Mouse (Mus musculus): ENCODE measurements around the gene Bnc2. TPM values are rescaled to one million over a fixed set of nuclear protein-coding genes. Genes with fewer than 3 reads are reported as not detected.

Bnc2 gene
- 29.9 and 34.6 TPM in 2 replicates for polyA plus RNA-seq (2014; fragmentation: Nextera tagmentation; extraction: Ambion mirVana)

GRCm38 (mm10) chr4:84675171-84675973 is at the start of gene Bnc2:
Gene Bnc2 (minus strand): TSS chr4:84675275.
- peak within 1 kb of the TSS; percentile 55 for H3K4me3 ChIP-seq (replicated peaks; ENCODE audit: low read depth, low read length)

GRCm38 (mm10) chr4:84707961-84708360 is 32.9 kb upstream of the Bnc2 start:
- Histone ChIP-seq H3K27ac (replicated peaks; ENCODE audit: low read depth, low read length) (no peak overlapping the region), H3K27me3 (ENCODE audit: control insufficient read depth, insufficient read depth, low read length) (no peaks in the 10 kb centered on the region), H3K9ac (replicated peaks; ENCODE audit: low read length) (no peak overlapping the region), H3K4me1 (ENCODE audit: control insufficient read depth, insufficient read depth, low read length) (no peaks in the 10 kb centered on the region), H3K4me2 (ENCODE audit: low read length) (no peak overlapping the region), H3K36me3 (ENCODE audit: control insufficient read depth, insufficient read depth, low read length) (no peaks in the 10 kb centered on the region), H3K4me3 (replicated peaks; ENCODE audit: low read depth, low read length) (no peak overlapping the region), H3K9me3 (ENCODE audit: control insufficient read depth, low read length) (no peaks in the 10 kb centered on the region)
- ATAC-seq (ENCODE audit: low FRiP score, low TSS enrichment) (no peak), DNase-seq (no peak)
- WGBS, result 87% methylated on average over 5 of the region's 5 CpGs

More at GRCm38 (mm10) chr4:84675171-84675973, at the start of gene Bnc2:
- Histone ChIP-seq H3K36me3 (ENCODE audit: control insufficient read depth, insufficient read depth, low read length) (no peaks in the 10 kb centered on the region), H3K4me1 (ENCODE audit: control insufficient read depth, insufficient read depth, low read length) (peaks cover 14% of the 10 kb centered on the region; the same call in 1 of the 2 replicates), H3K4me2 (ENCODE audit: low read length) (peak within 1 kb of the TSS; percentile 97), H3K27me3 (ENCODE audit: control insufficient read depth, insufficient read depth, low read length) (peaks cover 73% of the 10 kb centered on the region), H3K9ac (replicated peaks; ENCODE audit: low read length) (peak within 1 kb of the TSS; percentile 61), H3K9me3 (ENCODE audit: control insufficient read depth, low read length) (no peaks in the 10 kb centered on the region), H3K27ac (replicated peaks; ENCODE audit: low read depth, low read length) (peak within 1 kb of the TSS; percentile 71)
- under 1% methylated on average over 77 of the region's 80 CpGs for WGBS
- ATAC-seq (ENCODE audit: low FRiP score, low TSS enrichment) (peak; percentile 47), DNase-seq (peak; percentile 64)

DNA sequence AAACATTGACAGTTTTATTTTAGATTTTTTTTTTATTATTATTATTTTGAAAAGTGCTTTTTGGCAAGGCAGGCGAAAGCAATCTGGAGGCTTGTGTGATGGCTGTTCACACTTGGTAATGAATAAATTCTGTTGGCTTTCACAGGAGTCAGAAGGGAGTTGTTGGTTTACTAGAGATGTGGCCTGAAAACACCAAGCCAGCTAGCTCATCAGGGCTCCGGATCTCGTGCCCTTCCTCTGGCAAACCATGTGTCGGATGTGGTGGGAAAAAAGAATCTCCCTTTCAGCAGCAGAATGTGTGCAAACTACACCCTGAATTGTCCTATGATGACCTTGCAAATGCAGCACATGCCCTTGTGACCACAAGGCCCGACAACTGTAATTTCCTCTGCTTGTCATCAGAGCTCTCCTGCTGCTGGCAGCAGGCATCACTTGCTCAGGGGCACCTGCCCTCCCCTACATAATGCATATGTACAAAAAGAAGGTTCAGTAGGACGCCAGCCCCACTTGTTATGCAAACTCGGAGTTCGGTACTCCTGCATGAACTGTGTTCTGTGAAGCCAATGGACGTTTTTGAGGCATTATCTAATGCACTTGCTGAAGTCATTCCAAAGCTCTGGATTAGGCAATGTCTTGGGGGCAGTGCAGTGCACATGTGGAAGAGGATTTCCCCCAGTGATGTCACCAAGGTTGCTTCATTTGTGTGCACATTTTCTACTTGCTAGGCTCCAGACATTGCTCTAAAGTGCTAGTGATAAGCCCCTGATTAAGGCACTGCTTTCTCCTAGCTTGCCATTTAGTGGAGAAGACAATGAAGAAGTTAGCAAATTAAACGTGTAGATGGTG is 10.7 kb upstream of the Bnc2 start:
- 62% methylated on average over 10 of the region's 10 CpGs for WGBS
- Histone ChIP-seq H3K9me3 (ENCODE audit: control insufficient read depth, low read length) (no peaks in the 10 kb centered on the region), H3K4me2 (ENCODE audit: low read length) (no peak overlapping the region), H3K27me3 (ENCODE audit: control insufficient read depth, insufficient read depth, low read length) (no peaks in the 10 kb centered on the region), H3K36me3 (ENCODE audit: control insufficient read depth, insufficient read depth, low read length) (no peaks in the 10 kb centered on the region), H3K9ac (replicated peaks; ENCODE audit: low read length) (no peak overlapping the region), H3K4me1 (ENCODE audit: control insufficient read depth, insufficient read depth, low read length) (no peaks in the 10 kb centered on the region), H3K4me3 (replicated peaks; ENCODE audit: low read depth, low read length) (no peak overlapping the region), H3K27ac (replicated peaks; ENCODE audit: low read depth, low read length) (no peak overlapping the region)
- DNase-seq, result no peak
- no peak for ATAC-seq (ENCODE audit: low FRiP score, low TSS enrichment)

- H3K36me3 ChIP-seq (ENCODE audit: control insufficient read depth, insufficient read depth, low read length), result no peaks in the 10 kb centered on the region
- no peak overlapping the region for H3K4me2 ChIP-seq (ENCODE audit: low read length)
- WGBS, result 84% methylated on average over 4 of the region's 4 CpGs
- no peaks in the 10 kb centered on the region for H3K9me3 ChIP-seq (ENCODE audit: control insufficient read depth, low read length)
- ATAC-seq (ENCODE audit: low FRiP score, low TSS enrichment), result no peak
- DNase-seq, result no peak
- H3K4me1 ChIP-seq (ENCODE audit: control insufficient read depth, insufficient read depth, low read length), result no peaks in the 10 kb centered on the region
- no peak overlapping the region for H3K27ac ChIP-seq (replicated peaks; ENCODE audit: low read depth, low read length)
- no peaks in the 10 kb centered on the region for H3K27me3 ChIP-seq (ENCODE audit: control insufficient read depth, insufficient read depth, low read length)
- no peak overlapping the region for H3K9ac ChIP-seq (replicated peaks; ENCODE audit: low read length)
- no peak overlapping the region for H3K4me3 ChIP-seq (replicated peaks; ENCODE audit: low read depth, low read length)
Observed at GRCm38 (mm10) chr4:84685009-84685408, 9.9 kb upstream of the Bnc2 start.

- H3K4me3 ChIP-seq (replicated peaks; ENCODE audit: low read depth, low read length), result peak overlapping the region; percentile 55
- no peak for ATAC-seq (ENCODE audit: low FRiP score, low TSS enrichment)
- under 1% methylated on average over 19 of the region's 19 CpGs for WGBS
- H3K4me2 ChIP-seq (ENCODE audit: low read length), result peak overlapping the region; percentile 97
- peak; percentile 55 for DNase-seq
- H3K36me3 ChIP-seq (ENCODE audit: control insufficient read depth, insufficient read depth, low read length), result no peaks in the 10 kb centered on the region
- peaks cover 14% of the 10 kb centered on the region; the same call in 1 of the 2 replicates for H3K4me1 ChIP-seq (ENCODE audit: control insufficient read depth, insufficient read depth, low read length)
- H3K9ac ChIP-seq (replicated peaks; ENCODE audit: low read length), result peak overlapping the region; percentile 61; the same call in 1 of the 2 replicates
- no peaks in the 10 kb centered on the region for H3K9me3 ChIP-seq (ENCODE audit: control insufficient read depth, low read length)
- peak overlapping the region; percentile 45; the same call in 1 of the 2 replicates for H3K27ac ChIP-seq (replicated peaks; ENCODE audit: low read depth, low read length)
- H3K27me3 ChIP-seq (ENCODE audit: control insufficient read depth, insufficient read depth, low read length), result peaks cover 68% of the 10 kb centered on the region
Observed at GRCm38 (mm10) chr4:84675974-84676315, 870 bp upstream of the Bnc2 start.

DNA sequence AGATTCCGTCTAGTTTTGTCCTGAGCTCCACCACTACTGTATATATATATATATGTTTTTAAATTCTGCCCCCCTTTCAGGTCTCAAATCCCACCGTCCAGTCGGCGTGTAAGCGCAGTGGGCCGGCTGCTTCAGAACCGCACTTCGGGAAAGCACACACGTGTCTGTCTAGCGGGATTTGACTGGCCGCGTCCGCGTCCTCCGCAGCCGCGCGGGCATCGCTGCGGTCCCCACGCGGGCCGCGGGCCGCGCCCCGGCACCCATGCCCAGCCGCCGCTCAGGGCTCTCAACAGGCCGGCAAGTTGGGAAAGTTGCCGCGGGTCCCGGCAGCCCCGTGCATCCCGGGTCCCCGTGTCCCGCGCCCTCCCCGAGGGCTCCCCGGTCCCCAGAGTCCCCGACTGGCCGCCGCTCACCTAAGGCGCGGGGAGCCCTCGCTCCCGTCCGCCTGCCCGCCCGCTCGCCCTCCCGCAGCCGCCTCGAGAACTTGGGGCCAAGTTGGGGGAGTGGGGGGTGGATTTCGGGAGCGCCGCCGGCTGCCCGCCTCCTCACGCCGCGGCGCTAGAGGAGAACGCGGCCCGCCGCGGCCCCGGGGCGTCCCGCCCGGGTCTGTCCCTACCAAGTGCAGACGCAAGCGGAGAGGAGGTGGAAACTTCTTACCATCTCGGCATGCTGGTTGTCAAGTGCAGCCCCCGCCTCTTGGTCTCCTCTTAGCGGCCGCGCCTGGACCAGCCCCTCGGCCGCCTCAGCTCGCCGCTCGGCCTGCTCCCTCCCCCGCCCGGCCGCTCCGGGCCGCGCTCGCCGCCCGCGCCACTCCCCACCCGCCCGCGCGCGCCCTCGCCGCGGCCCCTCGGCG is 531 bp downstream of the Bnc2 start:
- Histone ChIP-seq H3K9me3 (ENCODE audit: control insufficient read depth, low read length) (no peaks in the 10 kb centered on the region), H3K27ac (replicated peaks; ENCODE audit: low read depth, low read length) (peak overlapping the region; percentile 71), H3K36me3 (ENCODE audit: control insufficient read depth, insufficient read depth, low read length) (no peaks in the 10 kb centered on the region), H3K27me3 (ENCODE audit: control insufficient read depth, insufficient read depth, low read length) (peaks cover 73% of the 10 kb centered on the region), H3K4me2 (ENCODE audit: low read length) (peak overlapping the region; percentile 97), H3K9ac (replicated peaks; ENCODE audit: low read length) (peak overlapping the region; percentile 61), H3K4me1 (ENCODE audit: control insufficient read depth, insufficient read depth, low read length) (peaks cover 14% of the 10 kb centered on the region), H3K4me3 (replicated peaks; ENCODE audit: low read depth, low read length) (peak overlapping the region; percentile 55)
- DNase-seq, result peak; percentile 70
- peak; percentile 72 for ATAC-seq (ENCODE audit: low FRiP score, low TSS enrichment)
- under 1% methylated on average over 97 of the region's 104 CpGs for WGBS

DNA sequence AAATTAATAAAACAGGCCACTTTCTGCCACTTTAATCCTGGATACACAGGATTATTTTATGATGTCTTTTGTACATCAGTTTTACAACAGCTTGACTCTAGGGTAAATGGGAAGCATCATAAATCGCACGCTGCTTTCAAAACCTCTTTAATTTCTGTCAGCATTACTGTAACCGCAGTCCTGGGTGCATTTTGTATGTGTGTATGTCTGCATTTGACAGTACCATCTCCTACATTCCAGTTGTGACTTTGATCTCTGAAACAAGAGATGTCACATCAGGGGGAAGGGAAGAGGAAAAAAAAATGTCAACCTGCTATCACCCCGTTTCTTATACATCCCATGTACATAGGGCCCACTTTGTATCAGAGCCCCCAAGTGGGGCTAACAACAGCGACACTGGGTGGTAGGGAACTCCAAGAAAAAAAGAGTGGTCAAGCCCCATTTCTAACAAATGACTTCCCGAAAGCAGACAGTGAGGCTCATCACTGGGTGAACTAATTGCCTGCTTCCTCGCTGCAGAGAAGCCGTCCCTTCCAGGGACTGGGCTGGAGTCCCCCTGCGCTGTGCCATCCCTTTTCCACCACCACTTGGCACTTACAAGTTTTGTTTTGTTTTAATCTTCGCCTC is 1.3 kb downstream of the Bnc2 start:
- H3K4me1 ChIP-seq (ENCODE audit: control insufficient read depth, insufficient read depth, low read length), result peaks cover 14% of the 10 kb centered on the region
- H3K9me3 ChIP-seq (ENCODE audit: control insufficient read depth, low read length), result no peaks in the 10 kb centered on the region
- no peaks in the 10 kb centered on the region for H3K36me3 ChIP-seq (ENCODE audit: control insufficient read depth, insufficient read depth, low read length)
- H3K9ac ChIP-seq (replicated peaks; ENCODE audit: low read length), result peak overlapping the region; percentile 61; the same call in 1 of the 2 replicates
- ATAC-seq (ENCODE audit: low FRiP score, low TSS enrichment) (no peak), DNase-seq (peak; percentile 41)
- peaks cover 70% of the 10 kb centered on the region for H3K27me3 ChIP-seq (ENCODE audit: control insufficient read depth, insufficient read depth, low read length)
- peak overlapping the region; percentile 55 for H3K4me3 ChIP-seq (replicated peaks; ENCODE audit: low read depth, low read length)
- peak overlapping the region; percentile 71; the same call in 1 of the 2 replicates for H3K27ac ChIP-seq (replicated peaks; ENCODE audit: low read depth, low read length)
- H3K4me2 ChIP-seq (ENCODE audit: low read length), result peak overlapping the region; percentile 97
- WGBS, result 14% methylated on average over 10 of the region's 10 CpGs
